In genomic region chr7:105734826-105735225, GRCm38 (mm10) we compare ENCODE assay signal across 10 mouse cellular contexts. TPM values are rescaled to one million over a fixed set of nuclear protein-coding genes. Genes with fewer than 3 reads are reported as not detected.
A peak's percentile ranks its signal among the peaks of the same experiment; 100 is the strongest.
DNase-seq lines count a peak whose midpoint lies in the region; ATAC-seq lines count a peak whose summit lies in the region.
"Had no signal": no experiment of that assay in that cellular context is flagged by ENCODE, and none has a peak within 500 bp of the region (broad histone marks: within the 10 kb centered on the region; RNA-seq: fewer than 3 reads in every experiment).

No protein-coding gene starts in this region.

- WGBS in liver, embryonic 11.5 days: 87% methylated on average over 8 of the region's 8 CpGs
- 87% methylated on average over 8 of the region's 8 CpGs for WGBS in embryonic facial prominence, embryonic 10.5 days
- 76% methylated on average over 8 of the region's 8 CpGs for WGBS in liver, embryonic 15.5 days (ENCODE audit: insufficient replicate concordance)

- H3K27ac ChIP-seq in liver, embryonic 11.5 days (ENCODE audit: low read depth, low read length): no peak overlapping the region
- H3K27ac ChIP-seq in embryonic facial prominence, embryonic 10.5 days (replicated peaks): no peak overlapping the region
- H3K27ac ChIP-seq in liver, embryonic 15.5 days (replicated peaks): no peak overlapping the region; the same call in 1 of the 2 replicates

- peak overlapping the region; percentile 87 for H3K4me2 ChIP-seq in liver, embryonic 11.5 days
- peak overlapping the region; percentile 95 for H3K4me2 ChIP-seq in liver, embryonic 15.5 days

- no peak overlapping the region for H3K4me3 ChIP-seq in liver, embryonic 11.5 days (ENCODE audit: low read depth, low read length)
- peak overlapping the region; percentile 78 for H3K4me3 ChIP-seq in embryonic facial prominence, embryonic 10.5 days
- H3K4me3 ChIP-seq in liver, embryonic 15.5 days (replicated peaks): 0 out of 2 replicates have a peak overlapping the region, but pooled peaks have one; percentile 92

- H3K36me3 ChIP-seq in liver, embryonic 11.5 days (ENCODE audit: control insufficient read depth, insufficient read depth, low read length): peaks cover 26% of the 10 kb centered on the region
- peaks cover 55% of the 10 kb centered on the region for H3K36me3 ChIP-seq in embryonic facial prominence, embryonic 10.5 days (replicated peaks)
- H3K36me3 ChIP-seq in liver, embryonic 15.5 days (replicated peaks): peaks cover 53% of the 10 kb centered on the region

- peak; percentile 87 for DNase-seq in heart, adult 11 months
- no peak for DNase-seq in heart, adult 8-10 months (ENCODE audit: low spot score)
- DNase-seq in liver, embryonic 11.5 days (ENCODE audit: low spot score): peak; percentile 20
- no peak for DNase-seq in liver
- no peak for DNase-seq in embryonic facial prominence, embryonic 10.5 days (ENCODE audit: low spot score)
- no peak for DNase-seq in Muller cell, postnatal 12 days (ENCODE audit: inconsistent ontology term)
- no peak for DNase-seq in frontal cortex, postnatal 10 days (ENCODE audit: low spot score in 2 of 2)
- DNase-seq: cerebellum, adult 11 months had no signal

- H3K4me1 ChIP-seq in liver, embryonic 11.5 days (replicated peaks; ENCODE audit: control insufficient read depth, insufficient read depth, low read length): peaks cover 22% of the 10 kb centered on the region
- peaks cover 40% of the 10 kb centered on the region for H3K4me1 ChIP-seq in embryonic facial prominence, embryonic 10.5 days
- H3K4me1 ChIP-seq in liver, embryonic 15.5 days (replicated peaks): peaks cover 42% of the 10 kb centered on the region

- ATAC-seq in liver, embryonic 11.5 days (replicated peaks; ENCODE audit: low FRiP score): no peak
- ATAC-seq in liver, embryonic 15.5 days (ENCODE audit: insufficient read depth): no peak

- 0 out of 2 replicates have a peak overlapping the region, but pooled peaks have one; percentile 35 for H3K9ac ChIP-seq in liver, embryonic 11.5 days (ENCODE audit: low read depth, low read length)
- 0 out of 2 replicates have a peak overlapping the region, but pooled peaks have one; percentile 91 for H3K9ac ChIP-seq in liver, embryonic 15.5 days

- H3K27me3 ChIP-seq in liver, embryonic 11.5 days (replicated peaks; ENCODE audit: control insufficient read depth, insufficient read depth, low read length): no peaks in the 10 kb centered on the region
- H3K27me3 ChIP-seq in embryonic facial prominence, embryonic 10.5 days (replicated peaks; ENCODE audit: low read depth, poor library complexity, severe bottlenecking): no peaks in the 10 kb centered on the region
- no peaks in the 10 kb centered on the region for H3K27me3 ChIP-seq in liver, embryonic 15.5 days

- H3K9me3 ChIP-seq in liver, embryonic 11.5 days (ENCODE audit: control insufficient read depth, low read length): no peaks in the 10 kb centered on the region
- no peaks in the 10 kb centered on the region for H3K9me3 ChIP-seq in embryonic facial prominence, embryonic 10.5 days
- H3K9me3 ChIP-seq in liver, embryonic 15.5 days (replicated peaks): no peaks in the 10 kb centered on the region

RNA-seq across cellular contexts. Expression of gene Ilk, which starts 1.6 kb away (rescaled TPM):
- 10 to 100 TPM; 74.6 to 86.7 (median 79.5) TPM for total RNA-seq in heart, adult 8-10 months (2022)
- polyA plus RNA-seq in liver, embryonic 11.5 days (2014; fragmentation: Nextera tagmentation; extraction: Ambion mirVana): 221 and 231 TPM in 2 replicates
- polyA plus RNA-seq in embryonic facial prominence, embryonic 10.5 days (2016; fragmentation: Nextera tagmentation; extraction: Ambion mirVana): 214 and 219 TPM in 2 replicates
- polyA plus RNA-seq in liver, embryonic 15.5 days (2015; fragmentation: Nextera tagmentation; extraction: Ambion mirVana): 120 and 127 TPM in 2 replicates

RNA-seq across cellular contexts. Expression of gene Rrp8, which starts 2.4 kb away (rescaled TPM):
- total RNA-seq in heart, adult 8-10 months (2022): 10 to 100 TPM in 3 of 4 experiments, 1 to 10 TPM in 1; 8.8 to 10.4 (median 10.2) TPM
- polyA plus RNA-seq in liver, embryonic 11.5 days (2014; fragmentation: Nextera tagmentation; extraction: Ambion mirVana): 42.3 and 52.3 TPM in 2 replicates
- polyA plus RNA-seq in embryonic facial prominence, embryonic 10.5 days (2016; fragmentation: Nextera tagmentation; extraction: Ambion mirVana): 45.3 and 45.4 TPM in 2 replicates
- 10.7 and 12.6 TPM in 2 replicates for polyA plus RNA-seq in liver, embryonic 15.5 days (2015; fragmentation: Nextera tagmentation; extraction: Ambion mirVana)

RNA-seq across cellular contexts. Expression of gene Taf10, which starts 9.3 kb away (rescaled TPM):
- total RNA-seq in heart, adult 8-10 months (2022): 100 to 1,000 TPM; 102 to 119 (median 112) TPM
- 229 and 244 TPM in 2 replicates for polyA plus RNA-seq in liver, embryonic 11.5 days (2014; fragmentation: Nextera tagmentation; extraction: Ambion mirVana)
- polyA plus RNA-seq in embryonic facial prominence, embryonic 10.5 days (2016; fragmentation: Nextera tagmentation; extraction: Ambion mirVana): 154 and 163 TPM in 2 replicates
- 110 and 117 TPM in 2 replicates for polyA plus RNA-seq in liver, embryonic 15.5 days (2015; fragmentation: Nextera tagmentation; extraction: Ambion mirVana)

RNA-seq across cellular contexts. Expression of gene Tpp1, which starts 17.2 kb away (rescaled TPM):
- total RNA-seq in heart, adult 8-10 months (2022): 10 to 100 TPM; 39.0 to 57.8 (median 45.5) TPM
- polyA plus RNA-seq in liver, embryonic 11.5 days (2014; fragmentation: Nextera tagmentation; extraction: Ambion mirVana): 77.3 and 80.0 TPM in 2 replicates
- 45.0 and 49.2 TPM in 2 replicates for polyA plus RNA-seq in embryonic facial prominence, embryonic 10.5 days (2016; fragmentation: Nextera tagmentation; extraction: Ambion mirVana)
- polyA plus RNA-seq in liver, embryonic 15.5 days (2015; fragmentation: Nextera tagmentation; extraction: Ambion mirVana): 59.4 and 62.5 TPM in 2 replicates

RNA-seq across cellular contexts. Expression of gene Dchs1, which starts 52.6 kb away (rescaled TPM):
- total RNA-seq in heart, adult 8-10 months (2022): 1 to 10 TPM; 4.3 to 8.7 (median 7.3) TPM
- 5.0 and 5.8 TPM in 2 replicates for polyA plus RNA-seq in liver, embryonic 11.5 days (2014; fragmentation: Nextera tagmentation; extraction: Ambion mirVana)
- polyA plus RNA-seq in embryonic facial prominence, embryonic 10.5 days (2016; fragmentation: Nextera tagmentation; extraction: Ambion mirVana): 13.7 and 14.8 TPM in 2 replicates
- polyA plus RNA-seq in liver, embryonic 15.5 days (2015; fragmentation: Nextera tagmentation; extraction: Ambion mirVana): 0.76 and 0.82 TPM in 2 replicates
- polyA plus RNA-seq: erythroblast, embryonic 14.5 days had no signal

Comparison
In these comparisons a context has a peak if more than half of its experiments do, and no peak if none do; other contexts are left out.
1. DNase-seq: peak in heart, adult 11 months (single experiment) and liver, embryonic 11.5 days (single experiment); none in heart, adult 8-10 months (single experiment), liver (single experiment), embryonic facial prominence, embryonic 10.5 days (single experiment), Muller cell, postnatal 12 days (single experiment) and frontal cortex, postnatal 10 days (0 of 2).